Mouse (Mus musculus) MEL (cell line): ENCODE results near the gene Cacng4. TPM values are rescaled to one million over a fixed set of nuclear protein-coding genes. Genes with fewer than 3 reads are reported as not detected.

Experiments
- DNase-seq: peaks from one replicate; pipeline ENCODE4 v3.0.0; 2011; ENCODE audit warnings: low read depth, low spot score
- H3K27ac ChIP-seq: 2 replicates; pipeline ENCODE4 v1.5.1; 2012; ENCODE audit warnings: low read depth, mild to moderate bottlenecking, control low read depth, low read length, moderate library complexity; ENCODE audit not compliant: control insufficient read depth
- H3K27me3 ChIP-seq, 2 experiments: fragments of 150-350 bp in 1 of 2; sonication (generic) in 1 of 2; 2 replicates each; pipeline ENCODE4 v1.6.1; 2012; ENCODE audit warnings: low read length in 2 of 2, mild to moderate bottlenecking in 2 of 2, improper control_type of control experiment in 1 of 2, moderate library complexity in 1 of 2; ENCODE audit not compliant: insufficient read depth in 2 of 2, control insufficient read depth in 1 of 2
- H3K36me3 ChIP-seq, 2 experiments: 2 replicates each; pipeline ENCODE4 v1.6.1; 2012 to 2014; ENCODE audit warnings: low read length in 2 of 2, improper control_type of control experiment in 1 of 2, inconsistent platforms in 1 of 2, mild to moderate bottlenecking in 1 of 2; ENCODE audit not compliant: insufficient read depth in 2 of 2, control insufficient read depth in 1 of 2
- H3K4me1 ChIP-seq, 2 experiments: fragments of 150-350 bp in 1 of 2; sonication (generic) in 1 of 2; 2 replicates each; pipeline ENCODE4 v1.6.1; 2012; ENCODE audit warnings: low read length in 2 of 2, improper control_type of control experiment in 1 of 2, mild to moderate bottlenecking in 1 of 2; ENCODE audit not compliant: insufficient read depth in 2 of 2, control insufficient read depth in 1 of 2
- H3K4me3 ChIP-seq, 2 experiments: fragments of 150-350 bp in 1 of 2; sonication (generic) in 1 of 2; 2 replicates each; pipeline ENCODE4 v1.5.1; 2012; ENCODE audit warnings: low read depth in 2 of 2, low read length in 2 of 2, mild to moderate bottlenecking in 2 of 2, moderate library complexity in 2 of 2, control low read depth in 1 of 2, improper control_type of control experiment in 1 of 2; ENCODE audit not compliant: control insufficient read depth in 1 of 2, insufficient read depth in 1 of 2
- H3K79me2 ChIP-seq: 2 replicates; pipeline ENCODE4 v1.6.1; 2012; ENCODE audit warnings: mild to moderate bottlenecking, low read length, moderate library complexity; ENCODE audit not compliant: control insufficient read depth, poor library complexity, insufficient read depth
- H3K9ac ChIP-seq: 2 replicates; pipeline ENCODE4 v1.6.1; 2012; ENCODE audit warnings: low read depth, mild to moderate bottlenecking, control low read depth, low read length, moderate library complexity; ENCODE audit not compliant: control insufficient read depth, poor library complexity, severe bottlenecking
- H3K9me3 ChIP-seq: fragments of 150-350 bp; sonication (generic); replicated peaks from 2 replicates; pipeline ENCODE4 v1.6.1; 2012; ENCODE audit warnings: mild to moderate bottlenecking, low read length, improper control_type of control experiment, moderate library complexity; ENCODE audit not compliant: insufficient read depth
- BHLHE40 ChIP-seq: IDR thresholded peaks from 2 replicates; pipeline ENCODE4 v1.6.1; 2012; ENCODE audit warnings: low read depth, mild to moderate bottlenecking, inconsistent platforms, low read length, improper control_type of control experiment, borderline replicate concordance
- CHD2 ChIP-seq: IDR thresholded peaks from 2 replicates; pipeline ENCODE4 v1.6.1; 2011; ENCODE audit warnings: low read length, improper control_type of control experiment
- CTCF ChIP-seq, 3 experiments: IDR thresholded peaks in 2 of 3; conservative IDR thresholded peaks in 1 of 3; 2 replicates each; pipeline ENCODE4 v1.5.1; 2011 to 2012; ENCODE audit warnings: low read length in 3 of 3, low read depth in 2 of 3, mild to moderate bottlenecking in 2 of 3, improper control_type of control experiment in 1 of 3, inconsistent platforms in 1 of 3, mixed read lengths in 1 of 3, moderate library complexity in 1 of 3; ENCODE audit not compliant: control insufficient read depth in 1 of 3, insufficient read depth in 1 of 3, poor library complexity in 1 of 3, severe bottlenecking in 1 of 3
- ELF1 ChIP-seq: IDR thresholded peaks from 2 replicates; pipeline ENCODE4 v1.6.1; 2014; ENCODE audit warnings: low read depth, mild to moderate bottlenecking, inconsistent platforms, low read length, improper control_type of control experiment, moderate library complexity
- EP300 ChIP-seq, 2 experiments: IDR thresholded peaks; 2 replicates each; pipeline ENCODE4 v1.6.1; 2011; ENCODE audit warnings: improper control_type of control experiment in 2 of 2, low read length in 2 of 2, low read depth in 1 of 2, mild to moderate bottlenecking in 1 of 2
- ETS1 ChIP-seq: IDR thresholded peaks from 2 replicates; pipeline ENCODE4 v1.6.1; 2012; ENCODE audit warnings: low read depth, mild to moderate bottlenecking, inconsistent platforms, low read length, improper control_type of control experiment, moderate library complexity
- GABPA ChIP-seq: IDR thresholded peaks from 2 replicates; pipeline ENCODE4 v1.6.1; 2012; ENCODE audit warnings: low read depth, mild to moderate bottlenecking, inconsistent platforms, low read length, improper control_type of control experiment, moderate library complexity
- GATA1 ChIP-seq: IDR thresholded peaks from 2 replicates; pipeline ENCODE4 v1.6.1; 2011; ENCODE audit warnings: low read depth, low read length, improper control_type of control experiment
- HCFC1 ChIP-seq: IDR thresholded peaks from 2 replicates; pipeline ENCODE4 v1.6.1; 2012; ENCODE audit warnings: low read depth, mild to moderate bottlenecking, inconsistent platforms, low read length, improper control_type of control experiment, moderate library complexity
- MAX ChIP-seq: IDR thresholded peaks from 2 replicates; pipeline ENCODE4 v1.6.1; 2011; ENCODE audit warnings: low read length, improper control_type of control experiment
- MAZ ChIP-seq: IDR thresholded peaks from 2 replicates; pipeline ENCODE4 v1.6.1; 2012; ENCODE audit warnings: low read depth, mild to moderate bottlenecking, inconsistent platforms, low read length, improper control_type of control experiment
- MEF2A ChIP-seq: IDR thresholded peaks from 2 replicates; pipeline ENCODE4 v1.6.1; 2014; ENCODE audit warnings: low read depth, mild to moderate bottlenecking, inconsistent platforms, low read length, improper control_type of control experiment; ENCODE audit not compliant: poor library complexity, insufficient replicate concordance, severe bottlenecking; ENCODE audit errors: extremely low read depth
- MYC ChIP-seq: IDR thresholded peaks from 2 replicates; pipeline ENCODE4 v1.6.1; 2011; ENCODE audit warnings: low read depth, mild to moderate bottlenecking, low read length, improper control_type of control experiment, moderate library complexity
- NELFE ChIP-seq: IDR thresholded peaks from 2 replicates; pipeline ENCODE4 v1.6.1; 2011; ENCODE audit warnings: low read depth, low read length, improper control_type of control experiment
- POLR2A ChIP-seq, 2 experiments: IDR thresholded peaks; 2 replicates each; pipeline ENCODE4 v1.6.1; 2011 to 2012; ENCODE audit warnings: low read length in 2 of 2, mild to moderate bottlenecking in 2 of 2, control low read depth in 1 of 2, improper control_type of control experiment in 1 of 2, low read depth in 1 of 2, moderate library complexity in 1 of 2; ENCODE audit not compliant: control insufficient read depth in 1 of 2, insufficient read depth in 1 of 2, poor library complexity in 1 of 2
- TAL1 ChIP-seq: IDR thresholded peaks from 2 replicates; pipeline ENCODE4 v1.6.1; 2012; ENCODE audit warnings: mild to moderate bottlenecking, inconsistent platforms, low read length, moderate library complexity, mixed read lengths
- TBP ChIP-seq: IDR thresholded peaks from 2 replicates; pipeline ENCODE4 v1.8.0; 2011; ENCODE audit warnings: low read depth, low read length, improper control_type of control experiment
- TCF12 ChIP-seq: IDR thresholded peaks from 2 replicates; pipeline ENCODE4 v1.6.1; 2014; ENCODE audit warnings: low read depth, mild to moderate bottlenecking, inconsistent platforms, low read length, improper control_type of control experiment, moderate library complexity
- UBTF ChIP-seq: IDR thresholded peaks from 2 replicates; pipeline ENCODE4 v1.6.1; 2012; ENCODE audit warnings: low read depth, mild to moderate bottlenecking, inconsistent platforms, low read length, improper control_type of control experiment, moderate library complexity, borderline replicate concordance; ENCODE audit not compliant: insufficient read depth
- USF2 ChIP-seq, 2 experiments: IDR thresholded peaks; 2 replicates each; pipeline ENCODE4 v1.6.1; 2011 to 2012; ENCODE audit warnings: improper control_type of control experiment in 2 of 2, low read length in 2 of 2, borderline replicate concordance in 1 of 2, inconsistent platforms in 1 of 2, low read depth in 1 of 2, mild to moderate bottlenecking in 1 of 2; ENCODE audit not compliant: insufficient read depth in 1 of 2
- ZC3H11A ChIP-seq: IDR thresholded peaks from 2 replicates; pipeline ENCODE4 v1.6.1; 2012; ENCODE audit warnings: low read depth, mild to moderate bottlenecking, inconsistent platforms, low read length, improper control_type of control experiment
- ZKSCAN1 ChIP-seq: IDR thresholded peaks from 2 replicates; pipeline ENCODE4 v1.6.1; 2012; ENCODE audit warnings: low read depth, mild to moderate bottlenecking, inconsistent platforms, low read length, improper control_type of control experiment, moderate library complexity
- ZMIZ1 ChIP-seq: IDR thresholded peaks from 2 replicates; pipeline ENCODE4 v1.6.1; 2012; ENCODE audit warnings: low read depth, mild to moderate bottlenecking, inconsistent platforms, low read length, improper control_type of control experiment, moderate library complexity
- ZNF384 ChIP-seq: IDR thresholded peaks from 2 replicates; pipeline ENCODE4 v1.6.1; 2012; ENCODE audit warnings: low read depth, mild to moderate bottlenecking, inconsistent platforms, low read length, improper control_type of control experiment
- polyA plus RNA-seq, 2 experiments: library from polyadenylated mRNA; stranded (reverse) in 1 of 2; unstranded in 1 of 2; fragments of >175 nt in 1 of 2; fragments of >200 nt in 1 of 2; gene quantifications; 2 replicates each; pipeline versions ENCODE4 v1.2.1 to v1.2.4; 2012; ENCODE audit warnings: low replicate concordance in 2 of 2, low read depth in 1 of 2; ENCODE audit not compliant: insufficient read length in 2 of 2, insufficient read depth in 1 of 2, missing spikeins in 1 of 2
- total RNA-seq: library from RNA; depleted of rRNA; stranded (reverse); fragments of 300-350 nt; gene quantifications from 2 replicates; pipeline ENCODE4 v1.2.3, GENCODE M21; 2012

The Cacng4 gene
- total and polyA plus RNA-seq, 3 experiments = not detected

GRCm38 (mm10) chr11:107731498-107731897, 62.9 kb downstream of the Cacng4 start:
- Histone ChIP-seq H3K27me3 (peaks cover 5 to 8% of the 10 kb centered on the region in 2 experiments), H3K9me3 (no peaks in the 10 kb centered on the region), H3K4me3 (no peak overlapping the region), H3K36me3 (no peaks in the 10 kb centered on the region), H3K79me2 (no peaks in the 10 kb centered on the region), H3K4me1 (no peaks in the 10 kb centered on the region), H3K9ac (no peak overlapping the region), H3K27ac (no peak overlapping the region)
- no peak for DNase-seq
- no peak for TF ChIP-seq TCF12
- TF ChIP-seq MYC = no peak
- TF ChIP-seq ZC3H11A = no peak
- TF ChIP-seq GATA1 = no peak
- no peak for TF ChIP-seq ELF1
- TF ChIP-seq USF2 (IDR thresholded peaks at IDR 0.05; ENCODE audit: borderline replicate concordance in 1 of 2, insufficient read depth in 1 of 2, low read depth in 1 of 2, low read length in 2 of 2) = no peak
- no peak for TF ChIP-seq HCFC1
- TF ChIP-seq UBTF = no peak
- TF ChIP-seq MAZ = no peak

GRCm38 (mm10) chr11:107730940-107731339, 63.4 kb downstream of the Cacng4 start:
- H3K27me3 ChIP-seq = peaks cover 5 to 8% of the 10 kb centered on the region in 2 experiments
- no peak for DNase-seq

More at GRCm38 (mm10) chr11:107730940-107731339, 63.4 kb downstream of the Cacng4 start:
- Histone ChIP-seq H3K36me3 (no peaks in the 10 kb centered on the region), H3K9me3 (no peaks in the 10 kb centered on the region), H3K4me1 (no peaks in the 10 kb centered on the region), H3K9ac (no peak overlapping the region), H3K79me2 (no peaks in the 10 kb centered on the region), H3K27ac (no peak overlapping the region), H3K4me3 (no peak overlapping the region)
- TF ChIP-seq MEF2A (no peak), ETS1 (no peak), ZNF384 (no peak), ZMIZ1 (no peak), POLR2A (IDR thresholded peaks at IDR 0.05; ENCODE audit: control insufficient read depth in 1 of 2, insufficient read depth in 1 of 2, low read depth in 1 of 2, low read length in 2 of 2, poor library complexity in 1 of 2) (no peak), CTCF (IDR thresholded peaks at IDR 0.05 in 2 of 3, conservative IDR thresholded peaks at IDR 0.05 in 1 of 3; ENCODE audit: control insufficient read depth in 1 of 3, insufficient read depth in 1 of 3, low read depth in 2 of 3, low read length in 3 of 3, poor library complexity in 1 of 3, severe bottlenecking in 1 of 3) (no peak), TBP (no peak), MAX (no peak), ZKSCAN1 (no peak), CHD2 (no peak), GABPA (no peak), NELFE (no peak), USF2 (IDR thresholded peaks at IDR 0.05; ENCODE audit: borderline replicate concordance in 1 of 2, insufficient read depth in 1 of 2, low read depth in 1 of 2, low read length in 2 of 2) (no peak), MYC (no peak), BHLHE40 (no peak), EP300 (IDR thresholded peaks at IDR 0.05; ENCODE audit: low read depth in 1 of 2, low read length in 2 of 2) (no peak), TAL1 (no peak), ZC3H11A (no peak)
